Mouse (Mus musculus) heart, adult 2 months (tissue): ENCODE data around the gene Odf4.

Source experiments
- CTCF ChIP-seq: fragments of 200-600 bp; IDR thresholded peaks from 2 replicates; pipeline ENCODE4 v1.8.1; 2022; ENCODE audit warnings: antibody characterized with exemption, mild to moderate bottlenecking, moderate library complexity
- POLR2A ChIP-seq: fragments of 200-500 bp; IDR thresholded peaks from 2 replicates; pipeline ENCODE4 v1.6.1; 2011; ENCODE audit warnings: mild to moderate bottlenecking, low read depth, low read length, control low read depth; ENCODE audit not compliant: insufficient read depth

DNA sequence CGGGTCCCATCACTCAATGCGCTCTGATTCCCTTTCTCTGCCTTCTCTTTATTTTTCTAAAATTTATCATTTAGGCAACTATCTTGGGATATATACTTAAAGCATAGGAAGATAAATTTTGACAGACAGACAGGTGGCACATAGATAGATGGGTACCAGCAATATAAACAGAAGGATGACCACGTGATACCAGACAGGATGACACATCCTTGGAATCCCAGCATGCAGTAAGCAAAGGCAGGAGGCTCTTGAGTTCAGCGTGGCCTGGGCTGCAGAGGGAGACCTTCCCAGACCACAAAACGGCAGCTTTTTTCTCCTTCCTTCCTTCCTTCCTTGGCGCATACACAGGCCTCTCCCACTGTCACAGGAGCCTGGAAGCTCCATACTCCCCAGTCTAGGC lies 29.0 kb downstream of the Odf4 start:
- no peak for TF ChIP-seq POLR2A
- no peak for TF ChIP-seq CTCF
